Mouse (Mus musculus) right cerebral cortex, postnatal 10 days (tissue): ENCODE measurements around the gene Klk1b11.
A peak's percentile ranks its signal among the peaks of the same experiment; 100 is the strongest.
"Not testable (repeated sequence)": the region's sequence is repeated elsewhere in the genome, so short reads cannot be mapped to it uniquely, and the experiment has no call there.

ENCODE experiments used
- DNase-seq, 2 experiments: peaks; one replicate each; pipeline ENCODE4 v3.0.0; 2021; ENCODE audit warnings: low spot score in 2 of 2

Gene Klk1b11

DNA sequence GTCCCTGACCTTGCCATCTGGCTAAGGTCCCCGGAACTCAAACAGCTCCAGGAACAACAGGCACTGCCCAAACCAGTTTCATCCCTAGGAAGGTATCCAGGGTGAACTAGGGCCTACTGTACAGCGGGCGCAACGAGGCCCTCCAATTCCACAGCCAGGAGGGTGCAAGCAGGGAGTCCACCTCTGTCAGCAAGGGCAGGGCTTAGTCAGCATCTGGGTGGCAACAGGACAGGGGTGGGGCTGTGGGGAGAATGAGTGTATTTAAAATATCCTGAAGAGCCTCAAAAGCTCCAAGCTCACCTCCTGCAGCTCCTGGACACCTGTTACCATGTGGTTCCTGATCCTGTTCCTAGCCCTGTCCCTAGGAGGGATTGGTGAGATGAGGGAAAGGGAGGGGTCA, at the start of gene Klk1b11:
Klk1b11 (plus strand) TSS at position 301 of the 400 bp plus-strand sequence.
- not testable (repeated sequence) for DNase-seq

DNA sequence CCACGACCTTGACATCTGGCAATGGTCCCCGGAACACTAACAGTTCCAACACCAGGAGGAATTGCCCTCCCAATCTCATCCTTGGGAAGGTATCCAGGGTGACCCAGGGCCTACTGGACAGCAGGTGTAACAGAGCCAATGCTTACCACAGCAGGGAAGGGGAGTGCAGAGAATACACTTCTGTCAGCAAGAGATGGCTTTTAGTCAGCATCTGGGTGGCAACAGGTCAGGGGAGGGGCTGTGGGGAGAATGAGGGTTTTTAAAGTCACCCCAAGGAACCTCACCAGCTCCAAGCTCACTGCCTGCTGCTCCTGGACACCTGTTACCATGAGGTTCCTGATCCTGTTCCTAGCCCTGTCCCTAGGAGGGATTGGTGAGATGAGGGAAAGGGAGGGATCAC, 45.3 kb upstream of the Klk1b11 start, which contains the start of gene Klk1b8:
Klk1b8 (plus strand) TSS at position 301 of the 400 bp plus-strand sequence.
- DNase-seq = no peak

GRCm38 (mm10) chr7:43952703-43953102, 43.0 kb upstream of the Klk1b11 start:
- DNase-seq = peak in 1 of 2 experiments; percentile 22

DNA sequence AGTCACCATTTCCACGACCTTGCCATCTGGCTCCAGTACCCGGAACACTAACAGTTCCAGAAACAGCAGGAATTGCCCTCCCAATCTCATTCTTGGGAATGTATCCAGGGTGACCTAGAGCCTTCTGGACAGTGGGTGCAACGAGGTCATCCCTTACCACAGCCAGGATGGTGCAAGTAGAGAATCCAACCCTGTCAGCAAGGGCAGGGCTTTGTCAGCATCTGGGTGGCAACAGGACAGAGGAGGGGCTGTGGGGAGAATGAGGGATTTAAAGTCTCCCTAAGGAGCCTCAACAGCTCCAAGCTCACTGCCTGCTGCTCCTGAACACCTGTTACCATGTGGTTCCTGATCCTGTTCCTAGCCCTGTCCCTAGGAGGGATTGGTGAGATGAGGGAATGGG, 29.2 kb upstream of the Klk1b11 start, which contains the start of gene Klk1b1:
Klk1b1 (plus strand) TSS at position 301 of the 400 bp plus-strand sequence.
- no peak for DNase-seq

- DNase-seq = no peak
These were observed 28.6 kb upstream of the Klk1b11 start for GRCm38 (mm10) chr7:43967058-43967457.

GRCm38 (mm10) chr7:43967612-43968011, 28.1 kb upstream of the Klk1b11 start:
- DNase-seq = no peak

GRCm38 (mm10) chr7:43975761-43976160, 19.9 kb upstream of the Klk1b11 start, which contains the start of gene Klk1b9:
TSS of gene Klk1b9 (plus strand) at chr7:43976061.
- not testable (repeated sequence) for DNase-seq

DNA sequence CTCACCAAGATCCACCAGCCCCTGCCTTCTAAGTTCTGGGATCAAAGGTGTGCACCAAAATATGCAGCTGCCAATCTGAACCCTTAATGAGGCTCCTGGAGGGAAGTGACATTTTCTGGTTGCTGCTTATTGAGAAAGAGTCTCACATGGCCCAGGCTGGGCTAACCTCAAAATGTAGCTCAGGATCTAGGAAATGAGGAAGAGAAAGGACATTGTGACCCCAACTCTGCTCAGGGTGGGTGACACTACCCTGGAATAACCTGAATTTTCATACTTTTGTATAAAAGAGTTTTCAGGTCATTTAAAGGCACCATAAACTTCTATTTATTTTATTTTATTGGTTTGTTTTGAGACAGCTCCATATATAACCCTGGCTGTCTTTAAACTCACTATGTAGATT, 10.0 kb upstream of the Klk1b11 start:
- DNase-seq = no peak

DNA sequence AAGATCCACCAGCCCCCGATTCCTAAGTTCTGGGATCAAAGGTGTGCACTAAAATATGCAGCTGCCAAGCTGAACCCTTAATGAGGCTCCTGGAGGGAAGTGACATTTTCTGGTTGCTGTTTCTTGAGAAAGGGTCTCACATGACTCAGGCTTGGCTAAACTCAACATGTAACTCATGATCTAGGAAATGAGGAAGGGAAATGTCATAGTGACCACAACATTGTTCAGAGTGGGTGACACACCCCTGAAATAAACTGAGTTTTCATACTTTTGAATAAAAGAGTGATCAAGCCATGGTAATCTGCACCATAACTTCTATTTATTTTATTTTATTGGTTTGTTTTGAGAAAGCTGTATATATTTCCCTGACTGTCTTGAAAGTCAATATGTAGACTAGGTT, 856 bp upstream of the Klk1b11 start:
- not testable (repeated sequence) for DNase-seq

DNA sequence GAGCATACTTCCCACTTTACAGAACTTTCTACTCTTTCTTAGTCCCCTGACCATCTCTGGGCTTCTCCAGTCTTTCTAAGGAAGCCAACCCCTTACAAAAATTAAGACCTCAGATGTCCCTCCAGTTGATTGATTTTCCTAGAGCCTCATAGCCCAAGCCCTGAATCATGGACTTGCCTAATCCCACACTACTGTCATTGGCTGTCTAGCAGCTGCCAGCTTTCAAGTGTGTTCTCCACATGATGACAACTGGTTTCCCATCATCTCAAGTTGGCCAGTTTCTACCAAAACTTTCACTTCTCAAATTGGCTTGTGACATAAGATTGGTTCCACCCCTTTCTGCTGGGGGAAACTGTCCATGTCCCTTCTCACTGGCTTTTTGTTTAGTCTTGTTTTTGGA, 9.2 kb downstream of the Klk1b11 start:
- DNase-seq = no peak

DNA sequence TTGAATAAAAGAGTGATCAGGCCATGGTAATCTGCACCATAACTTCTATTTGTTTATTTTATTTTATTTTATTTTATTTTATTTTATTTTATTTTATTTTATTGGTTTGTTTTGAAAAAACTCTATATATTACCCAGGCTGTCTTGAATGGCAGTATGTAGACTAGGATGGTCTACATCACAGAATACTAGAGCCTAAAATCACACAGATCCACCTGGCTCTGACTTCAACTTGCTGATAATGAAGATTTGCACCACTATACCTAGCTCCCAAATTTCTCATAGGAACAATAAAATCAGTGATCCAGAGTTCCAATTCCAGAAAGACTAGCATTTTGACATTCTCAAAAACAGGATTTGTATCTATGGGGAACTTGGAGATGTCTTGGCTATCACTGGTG, 16.2 kb downstream of the Klk1b11 start, which contains the start of gene Klk1b26:
Klk1b26 (plus strand) TSS at position 301 of the 400 bp plus-strand sequence.
- DNase-seq = not testable (repeated sequence)

DNA sequence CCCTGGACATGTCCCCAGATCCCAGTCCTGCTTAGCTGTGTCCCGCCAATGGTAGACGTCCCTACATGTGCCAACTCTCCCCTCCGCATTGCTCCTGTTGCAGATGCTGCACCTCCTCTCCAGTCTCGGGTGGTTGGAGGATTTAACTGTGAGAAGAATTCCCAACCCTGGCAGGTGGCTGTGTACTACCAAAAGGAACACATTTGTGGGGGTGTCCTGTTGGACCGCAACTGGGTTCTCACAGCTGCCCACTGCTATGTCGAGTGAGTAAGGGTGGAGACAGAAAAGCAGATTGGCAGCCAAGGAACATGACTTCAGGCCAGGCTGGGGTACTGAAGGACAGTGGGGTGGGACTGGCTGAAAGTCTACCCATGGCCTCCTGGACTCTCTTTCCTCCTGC, 19.0 kb downstream of the Klk1b11 start:
- not testable (repeated sequence) for DNase-seq

- no peak for DNase-seq
These were observed 19.4 kb downstream of the Klk1b11 start for GRCm38 (mm10) chr7:44015071-44015470.
